Mouse (Mus musculus): ENCODE data around the gene Zfp524. TPM values are rescaled to one million over a fixed set of nuclear protein-coding genes. Genes with fewer than 3 reads are reported as not detected.

Gene Zfp524
- 11.9 and 18.0 TPM in 2 replicates for polyA plus RNA-seq (2012; rRNA removed)

- TF ChIP-seq POLR2A (IDR thresholded peaks at IDR 0.05; ENCODE audit: borderline replicate concordance, extremely low read depth, insufficient read depth, insufficient read length, poor library complexity, severe bottlenecking) (peak; percentile 20; the same call in 1 of the 2 replicates), CTCF (IDR thresholded peaks at IDR 0.05; ENCODE audit: borderline replicate concordance, extremely low read depth, insufficient read depth, insufficient read length) (no peak)
Observed at GRCm38 (mm10) chr7:5014251-5015117, at the start of gene Zfp524, which contains the start of gene Fiz1. Gene Zfp524, plus strand, starts transcription at chr7:5014415. Gene Fiz1, minus strand, starts transcription at chr7:5014697.

GRCm38 (mm10) chr7:4964988-4965387 is 49.2 kb upstream of the Zfp524 start:
- no peak for DNase-seq (ENCODE audit: low read depth)
- no peak for TF ChIP-seq POLR2A (IDR thresholded peaks at IDR 0.05; ENCODE audit: borderline replicate concordance, extremely low read depth, insufficient read depth, insufficient read length, poor library complexity, severe bottlenecking)
- TF ChIP-seq CTCF (IDR thresholded peaks at IDR 0.05; ENCODE audit: borderline replicate concordance, extremely low read depth, insufficient read depth, insufficient read length), result no peak

More at GRCm38 (mm10) chr7:5014251-5015117, at the start of gene Zfp524, which contains the start of gene Fiz1:
- peak; percentile 99 for DNase-seq (ENCODE audit: low read depth)

DNA sequence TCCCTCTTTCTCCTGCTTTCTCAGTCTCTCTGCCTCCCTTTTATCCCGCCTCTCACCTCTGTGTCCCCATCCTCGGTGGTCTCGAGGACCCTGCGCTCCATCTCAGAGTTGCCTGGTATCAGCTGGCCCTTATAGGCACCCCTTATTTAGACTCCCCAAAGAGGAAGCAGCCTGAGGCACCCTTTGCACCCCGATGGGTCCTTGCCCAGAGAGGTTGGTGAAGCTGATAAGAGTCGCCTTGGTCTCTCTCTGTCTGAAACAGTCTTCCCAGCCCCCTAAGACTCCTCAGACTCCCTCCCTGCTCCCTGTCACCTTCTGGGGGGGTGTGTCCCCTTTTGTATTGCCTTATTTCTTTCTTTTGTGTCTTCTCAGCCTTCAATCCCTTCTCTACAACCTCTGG is 43.1 kb upstream of the Zfp524 start, which contains the start of gene Sbk3:
Gene Sbk3, minus strand, starts transcription at position 101 of the 400 bp plus-strand sequence.
- no peak for DNase-seq (ENCODE audit: low read depth)
- no peak for TF ChIP-seq CTCF (IDR thresholded peaks at IDR 0.05; ENCODE audit: borderline replicate concordance, extremely low read depth, insufficient read depth, insufficient read length)
- no peak for TF ChIP-seq POLR2A (IDR thresholded peaks at IDR 0.05; ENCODE audit: borderline replicate concordance, extremely low read depth, insufficient read depth, insufficient read length, poor library complexity, severe bottlenecking)

GRCm38 (mm10) chr7:4971710-4972109 is 42.5 kb upstream of the Zfp524 start:
- DNase-seq (ENCODE audit: low read depth), result no peak
- TF ChIP-seq CTCF (IDR thresholded peaks at IDR 0.05; ENCODE audit: borderline replicate concordance, extremely low read depth, insufficient read depth, insufficient read length) (no peak), POLR2A (IDR thresholded peaks at IDR 0.05; ENCODE audit: borderline replicate concordance, extremely low read depth, insufficient read depth, insufficient read length, poor library complexity, severe bottlenecking) (no peak)

DNA sequence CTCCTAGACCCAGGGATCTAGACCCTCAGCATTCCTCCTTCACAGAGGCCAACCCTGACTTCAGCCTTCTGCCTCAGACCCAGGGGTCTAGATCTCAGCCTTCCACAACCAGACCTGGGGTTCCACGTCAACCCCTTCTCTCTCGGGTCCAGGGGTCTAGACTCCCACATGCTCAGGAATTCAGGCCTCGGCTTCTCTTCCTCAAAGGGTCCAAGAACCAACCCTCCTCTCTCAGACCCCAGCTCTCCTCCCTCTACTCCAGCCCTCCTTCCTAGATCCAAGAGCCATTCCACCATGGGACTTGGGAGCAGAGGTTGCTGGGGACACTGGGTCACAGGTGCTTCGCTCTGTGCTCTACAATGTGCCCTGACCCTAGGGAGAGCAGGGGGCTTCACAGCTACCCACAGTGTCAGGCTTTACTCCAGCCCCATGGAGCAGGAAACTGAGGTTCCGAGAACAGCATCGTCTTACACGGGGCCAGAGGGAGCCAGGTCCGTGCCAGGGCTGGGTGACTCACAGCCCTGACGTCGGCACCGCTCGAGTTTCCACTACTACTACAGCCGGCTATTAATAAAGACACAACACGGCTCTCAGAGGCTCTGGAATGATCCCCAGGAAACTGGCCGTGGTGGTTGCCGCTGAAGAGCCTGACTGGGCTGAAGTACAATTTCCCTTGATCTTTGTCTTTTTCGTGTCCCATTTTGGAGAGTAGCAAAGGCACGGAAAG is 41.7 kb upstream of the Zfp524 start:
- no peak for DNase-seq (ENCODE audit: low read depth)
- TF ChIP-seq CTCF (IDR thresholded peaks at IDR 0.05; ENCODE audit: borderline replicate concordance, extremely low read depth, insufficient read depth, insufficient read length) (no peak), POLR2A (IDR thresholded peaks at IDR 0.05; ENCODE audit: borderline replicate concordance, extremely low read depth, insufficient read depth, insufficient read length, poor library complexity, severe bottlenecking) (no peak)

GRCm38 (mm10) chr7:4975455-4975854 is 38.8 kb upstream of the Zfp524 start:
- no peak for TF ChIP-seq CTCF (IDR thresholded peaks at IDR 0.05; ENCODE audit: borderline replicate concordance, extremely low read depth, insufficient read depth, insufficient read length)
- TF ChIP-seq POLR2A (IDR thresholded peaks at IDR 0.05; ENCODE audit: borderline replicate concordance, extremely low read depth, insufficient read depth, insufficient read length, poor library complexity, severe bottlenecking), result no peak

GRCm38 (mm10) chr7:4976832-4977231 is 37.4 kb upstream of the Zfp524 start:
- TF ChIP-seq CTCF (IDR thresholded peaks at IDR 0.05; ENCODE audit: borderline replicate concordance, extremely low read depth, insufficient read depth, insufficient read length) (peak; percentile 14; the same call in 1 of the 2 replicates), POLR2A (IDR thresholded peaks at IDR 0.05; ENCODE audit: borderline replicate concordance, extremely low read depth, insufficient read depth, insufficient read length, poor library complexity, severe bottlenecking) (no peak)
- no peak for DNase-seq (ENCODE audit: low read depth)

More at GRCm38 (mm10) chr7:4975455-4975854, 38.8 kb upstream of the Zfp524 start:
- no peak for DNase-seq (ENCODE audit: low read depth)

- DNase-seq (ENCODE audit: low read depth), result no peak
- TF ChIP-seq POLR2A (IDR thresholded peaks at IDR 0.05; ENCODE audit: borderline replicate concordance, extremely low read depth, insufficient read depth, insufficient read length, poor library complexity, severe bottlenecking), result no peak
- no peak for TF ChIP-seq CTCF (IDR thresholded peaks at IDR 0.05; ENCODE audit: borderline replicate concordance, extremely low read depth, insufficient read depth, insufficient read length)
Observed at GRCm38 (mm10) chr7:4988250-4988649, 26.0 kb upstream of the Zfp524 start.

GRCm38 (mm10) chr7:4993347-4993998 is 20.7 kb upstream of the Zfp524 start:
- no peak for DNase-seq (ENCODE audit: low read depth)

GRCm38 (mm10) chr7:4993999-4994788 is 20.0 kb upstream of the Zfp524 start:
- DNase-seq (ENCODE audit: low read depth), result no peak
- TF ChIP-seq CTCF (IDR thresholded peaks at IDR 0.05; ENCODE audit: borderline replicate concordance, extremely low read depth, insufficient read depth, insufficient read length) (no peak), POLR2A (IDR thresholded peaks at IDR 0.05; ENCODE audit: borderline replicate concordance, extremely low read depth, insufficient read depth, insufficient read length, poor library complexity, severe bottlenecking) (no peak)

More at GRCm38 (mm10) chr7:4993347-4993998, 20.7 kb upstream of the Zfp524 start:
- TF ChIP-seq POLR2A (IDR thresholded peaks at IDR 0.05; ENCODE audit: borderline replicate concordance, extremely low read depth, insufficient read depth, insufficient read length, poor library complexity, severe bottlenecking), result no peak
- TF ChIP-seq CTCF (IDR thresholded peaks at IDR 0.05; ENCODE audit: borderline replicate concordance, extremely low read depth, insufficient read depth, insufficient read length), result no peak

Data from brain, embryonic 14.5 days (tissue).